Mouse (Mus musculus): ENCODE results near the gene Tchh.

GRCm38 (mm10) chr3:93411905-93412304 is 30.2 kb upstream of the Tchh start:
- TF ChIP-seq CTCF (IDR thresholded peaks at IDR 0.05; ENCODE audit: control insufficient read depth, insufficient read depth, low read length) = no peak
- no peak for TF ChIP-seq POLR2A (IDR thresholded peaks at IDR 0.05; ENCODE audit: borderline replicate concordance, control insufficient read depth, low read depth, low read length)
